Mouse (Mus musculus) stomach, postnatal 0 days (tissue): ENCODE data around the gene Depdc7. TPM values are rescaled to one million over a fixed set of nuclear protein-coding genes. Genes with fewer than 3 reads are reported as not detected.
A peak's percentile ranks its signal among the peaks of the same experiment; 100 is the strongest.

Experiments used
- ATAC-seq: fragments of 200-750 bp; cut with Nextera tagmentation; 2 replicates; pipeline ENCODE4 v1.8.0; 2017; ENCODE audit not compliant: low FRiP score, low TSS enrichment
- DNase-seq: peaks from one replicate; pipeline ENCODE4 v3.0.0-alpha.2; 2016; ENCODE audit warnings: low spot score
- H3K27ac ChIP-seq: fragments of 300-500 bp; sonication (generic); replicated peaks from 2 replicates; pipeline ENCODE4 v1.5.1; 2014; ENCODE audit warnings: mild to moderate bottlenecking, control low read depth
- H3K27me3 ChIP-seq: fragments of 300-500 bp; sonication (generic); 2 replicates; pipeline ENCODE4 v1.6.1; 2014; ENCODE audit warnings: low read length; ENCODE audit not compliant: control insufficient read depth, insufficient read depth
- H3K36me3 ChIP-seq: fragments of 300-500 bp; sonication (generic); 2 replicates; pipeline ENCODE4 v1.6.1; 2014; ENCODE audit warnings: low read length, mixed read lengths; ENCODE audit not compliant: control insufficient read depth, insufficient read depth
- H3K4me1 ChIP-seq: fragments of 300-500 bp; sonication (generic); replicated peaks from 2 replicates; pipeline ENCODE4 v1.6.1; 2014; ENCODE audit warnings: antibody characterized with exemption; ENCODE audit not compliant: control insufficient read depth, insufficient read depth
- H3K4me2 ChIP-seq: fragments of 300-500 bp; sonication (generic); replicated peaks from 2 replicates; pipeline ENCODE4 v1.6.1; 2014; ENCODE audit warnings: low read depth, mild to moderate bottlenecking, control low read depth, moderate library complexity
- H3K4me3 ChIP-seq: fragments of 300-500 bp; sonication (generic); 2 replicates; pipeline ENCODE4 v1.5.1; 2014; ENCODE audit warnings: low read depth, low read length, control low read depth
- H3K9ac ChIP-seq: fragments of 300-500 bp; sonication (generic); 2 replicates; pipeline ENCODE4 v1.6.1; 2014; ENCODE audit warnings: mild to moderate bottlenecking, low read length, control low read depth, mixed read lengths
- H3K9me3 ChIP-seq: fragments of 300-500 bp; sonication (generic); 2 replicates; pipeline ENCODE4 v1.6.1; 2016; ENCODE audit warnings: low read length; ENCODE audit not compliant: control insufficient read depth
- CTCF ChIP-seq: IDR thresholded peaks from 2 replicates; pipeline ENCODE4 v1.5.1; 2016; ENCODE audit warnings: antibody characterized with exemption, low read depth, mild to moderate bottlenecking, moderate library complexity
- EP300 ChIP-seq: optimal IDR thresholded peaks from 2 replicates; pipeline ENCODE3; 2016; ENCODE audit warnings: antibody characterized with exemption
- WGBS: fragments of 180-500 bp; shearing (Covaris S2); extraction: QIAGEN DNeasy Blood & Tissue Kit; methylation state at CpG from one replicate; pipeline ENCODE4 v1.1.7; 2014; 5-methylcytosine and 5-hydroxymethylcytosine counted together
- polyA plus RNA-seq: library from polyadenylated mRNA; unstranded; fragments of >200 nt; fragmentation: Nextera tagmentation; extraction: Ambion mirVana; gene quantifications from 2 replicates; pipeline ENCODE4 v1.2.1, GENCODE M21; 2015

The Depdc7 gene
- polyA plus RNA-seq, 1 experiment from 2014 or later: 7.3 TPM

GRCm38 (mm10) chr2:104748652-104749183 is 6.0 kb upstream of the Depdc7 start:
- Histone ChIP-seq H3K4me2 (no peak overlapping the region), H3K27ac (no peak overlapping the region), H3K9ac (no peak overlapping the region), H3K4me3 (no peak overlapping the region), H3K4me1 (no peaks in the 10 kb centered on the region), H3K36me3 (no peaks in the 10 kb centered on the region), H3K9me3 (no peaks in the 10 kb centered on the region), H3K27me3 (no peaks in the 10 kb centered on the region)
- WGBS: 71% methylated on average over 5 of the region's 5 CpGs
- DNase-seq (no peak), ATAC-seq (no peak)
- no peak for TF ChIP-seq CTCF
- TF ChIP-seq EP300: no peak

- ATAC-seq (no peak), DNase-seq (peak; percentile 53)
- H3K9ac ChIP-seq: no peak overlapping the region
- TF ChIP-seq CTCF (no peak), EP300 (no peak)
- no peak overlapping the region for H3K4me2 ChIP-seq
- no peak overlapping the region for H3K4me3 ChIP-seq
- no peaks in the 10 kb centered on the region for H3K27me3 ChIP-seq
- no peaks in the 10 kb centered on the region for H3K4me1 ChIP-seq
- H3K9me3 ChIP-seq: no peaks in the 10 kb centered on the region
- WGBS: 51% methylated on average over 8 of the region's 8 CpGs
- no peaks in the 10 kb centered on the region for H3K36me3 ChIP-seq
- H3K27ac ChIP-seq: no peak overlapping the region
Observed at GRCm38 (mm10) chr2:104746251-104746650, 3.6 kb upstream of the Depdc7 start.

GRCm38 (mm10) chr2:104743971-104744370 is 1.3 kb upstream of the Depdc7 start:
- H3K27ac ChIP-seq: no peak overlapping the region
- H3K4me2 ChIP-seq: no peak overlapping the region
- H3K4me1 ChIP-seq: no peaks in the 10 kb centered on the region
- H3K4me3 ChIP-seq: no peak overlapping the region
- H3K9me3 ChIP-seq: no peaks in the 10 kb centered on the region
- ATAC-seq (no peak), DNase-seq (no peak)
- H3K36me3 ChIP-seq: no peaks in the 10 kb centered on the region
- no peaks in the 10 kb centered on the region for H3K27me3 ChIP-seq
- TF ChIP-seq EP300: no peak
- TF ChIP-seq CTCF: no peak
- 50% methylated on average over 5 of the region's 5 CpGs for WGBS
- H3K9ac ChIP-seq: no peak overlapping the region

GRCm38 (mm10) chr2:104743160-104743559 is 482 bp upstream of the Depdc7 start:
- DNase-seq (peak; percentile 21), ATAC-seq (peak; percentile 58)
- peak overlapping the region; percentile 76; the same call in 1 of the 2 replicates for H3K9ac ChIP-seq
- H3K36me3 ChIP-seq: no peaks in the 10 kb centered on the region
- no peaks in the 10 kb centered on the region for H3K4me1 ChIP-seq
- H3K27me3 ChIP-seq: no peaks in the 10 kb centered on the region
- 23% methylated on average over 7 of the region's 7 CpGs for WGBS
- H3K9me3 ChIP-seq: no peaks in the 10 kb centered on the region
- H3K27ac ChIP-seq: peak overlapping the region; percentile 20; the same call in 1 of the 2 replicates
- H3K4me2 ChIP-seq: peak overlapping the region; percentile 95
- TF ChIP-seq EP300 (no peak), CTCF (no peak)
- H3K4me3 ChIP-seq: peak overlapping the region; percentile 79

GRCm38 (mm10) chr2:104741896-104742740 is 560 bp downstream of the Depdc7 start:
- H3K9me3 ChIP-seq: no peaks in the 10 kb centered on the region
- H3K27me3 ChIP-seq: no peaks in the 10 kb centered on the region
- peak overlapping the region; percentile 56; the same call in 1 of the 2 replicates for H3K27ac ChIP-seq
- no peaks in the 10 kb centered on the region for H3K4me1 ChIP-seq
- H3K4me2 ChIP-seq: peak overlapping the region; percentile 95
- peak overlapping the region; percentile 76 for H3K9ac ChIP-seq
- WGBS: 3% methylated on average over 46 of the region's 46 CpGs
- ATAC-seq: peak; percentile 24; the same call in 1 of the 2 replicates
- no peaks in the 10 kb centered on the region for H3K36me3 ChIP-seq
- H3K4me3 ChIP-seq: peak overlapping the region; percentile 79
- TF ChIP-seq EP300 (no peak), CTCF (no peak)
- DNase-seq: no peak
